Mouse (Mus musculus) liver, postnatal 0 days (tissue): Measurements from ENCODE around the gene Ugt1a5.

Experiments used
- CTCF ChIP-seq: sonication (generic); IDR thresholded peaks from 2 replicates; pipeline ENCODE4 v1.5.1; 2016; ENCODE audit warnings: antibody characterized with exemption, low read depth
- EP300 ChIP-seq: IDR thresholded peaks from 2 replicates; pipeline ENCODE4 v1.6.1; 2016; ENCODE audit warnings: antibody characterized with exemption, low read depth, mild to moderate bottlenecking

DNA sequence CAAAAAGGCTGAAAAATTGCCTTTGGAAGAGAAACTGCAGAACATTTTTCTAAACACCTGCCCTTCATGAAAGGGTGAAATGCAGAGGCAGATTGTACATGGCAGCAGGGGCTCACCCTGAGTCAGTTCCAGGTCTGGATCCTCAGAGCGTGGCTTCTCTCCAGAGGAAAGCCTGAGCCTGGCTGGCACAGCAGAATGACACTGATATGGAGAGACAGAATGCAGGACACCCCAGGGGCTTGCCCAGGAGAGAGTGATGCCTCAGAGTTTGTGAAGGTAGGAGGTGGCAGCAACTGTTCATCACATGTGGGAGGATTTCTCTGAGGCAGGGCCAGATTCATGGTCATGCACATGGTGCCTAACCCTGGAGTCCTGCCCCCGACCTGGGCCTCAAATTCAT, 34.2 kb downstream of the Ugt1a5 start:
- TF ChIP-seq EP300, result no peak
- no peak for TF ChIP-seq CTCF
